Mouse (Mus musculus) cerebellum, adult 2 months (tissue): Measurements from ENCODE around the gene Mrpl43. TPM values are rescaled to one million over a fixed set of nuclear protein-coding genes. Genes with fewer than 3 reads are reported as not detected.

Experiments
- DNase-seq, 2 experiments: peaks; one replicate each; pipeline ENCODE4 v3.0.0; 2021
- H3K27ac ChIP-seq: fragments of 200-500 bp; 2 replicates; pipeline ENCODE4 v1.5.1; 2012; ENCODE audit warnings: low read length, control low read depth, inconsistent platforms; ENCODE audit not compliant: insufficient read depth
- H3K27me3 ChIP-seq: fragments of 200-500 bp; 2 replicates; pipeline ENCODE4 v1.6.1; 2012; ENCODE audit warnings: inconsistent platforms, mild to moderate bottlenecking, low read length, moderate library complexity; ENCODE audit not compliant: control insufficient read depth, insufficient read depth
- H3K4me1 ChIP-seq: fragments of 200-500 bp; 2 replicates; pipeline ENCODE4 v1.6.1; 2011; ENCODE audit warnings: low read length; ENCODE audit not compliant: control insufficient read depth, insufficient read depth
- H3K4me3 ChIP-seq: fragments of 200-500 bp; replicated peaks from 2 replicates; pipeline ENCODE3; 2011; ENCODE audit warnings: mild to moderate bottlenecking, low read depth, low read length, control low read depth; ENCODE audit not compliant: insufficient read depth
- CTCF ChIP-seq: fragments of 200-500 bp; IDR thresholded peaks from 2 replicates; pipeline ENCODE4 v1.5.1; 2011; ENCODE audit warnings: low read depth, mild to moderate bottlenecking, control low read depth, low read length, moderate library complexity, borderline replicate concordance; ENCODE audit not compliant: insufficient read depth
- POLR2A ChIP-seq: fragments of 200-500 bp; IDR thresholded peaks from 2 replicates; pipeline ENCODE4 v1.6.1; 2011; ENCODE audit warnings: low read length, control low read depth, borderline replicate concordance; ENCODE audit not compliant: insufficient read depth
- WGBS: fragments of 180-500 bp; shearing (Covaris S2); methylation state at CpG from one replicate; pipeline ENCODE4 v1.1.7; 2018; 5-methylcytosine and 5-hydroxymethylcytosine counted together
- polyA plus RNA-seq: library from polyadenylated mRNA; depleted of rRNA; stranded (reverse); fragments of >200 nt; gene quantifications from 2 replicates; pipeline ENCODE4 v1.2.3, GENCODE M21; 2012

The Mrpl43 gene
- polyA plus RNA-seq, 1 experiment = 88.3 TPM

DNA sequence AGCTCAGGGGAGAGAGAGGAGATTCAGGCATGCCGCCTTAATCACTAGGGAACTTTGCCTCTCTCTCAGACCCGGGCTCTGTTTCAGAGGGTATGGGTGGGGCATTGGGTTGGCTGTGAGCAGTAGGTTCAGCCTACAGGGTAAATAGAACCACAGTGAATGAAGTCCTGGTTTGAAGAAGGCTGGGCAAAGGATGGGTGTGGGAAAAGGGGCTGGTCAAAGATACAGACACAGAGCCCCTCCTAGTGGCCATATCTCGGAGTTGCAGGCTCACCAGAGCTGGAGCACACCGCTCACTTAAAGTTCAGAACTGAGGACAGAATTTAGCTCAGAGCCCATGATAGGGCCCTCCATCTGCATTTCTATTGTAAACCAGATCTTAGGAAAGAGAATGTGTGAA, 25.5 kb upstream of the Mrpl43 start:
- Histone ChIP-seq H3K27ac (no peak overlapping the region), H3K27me3 (no peaks in the 10 kb centered on the region), H3K4me3 (no peak overlapping the region), H3K4me1 (peaks cover 15% of the 10 kb centered on the region; the same call in 1 of the 2 replicates)
- 12% methylated on average over 4 of the region's 4 CpGs for WGBS
- TF ChIP-seq CTCF (peak; percentile 89), POLR2A (no peak)
- peak; percentile 79 to 84 for DNase-seq

DNA sequence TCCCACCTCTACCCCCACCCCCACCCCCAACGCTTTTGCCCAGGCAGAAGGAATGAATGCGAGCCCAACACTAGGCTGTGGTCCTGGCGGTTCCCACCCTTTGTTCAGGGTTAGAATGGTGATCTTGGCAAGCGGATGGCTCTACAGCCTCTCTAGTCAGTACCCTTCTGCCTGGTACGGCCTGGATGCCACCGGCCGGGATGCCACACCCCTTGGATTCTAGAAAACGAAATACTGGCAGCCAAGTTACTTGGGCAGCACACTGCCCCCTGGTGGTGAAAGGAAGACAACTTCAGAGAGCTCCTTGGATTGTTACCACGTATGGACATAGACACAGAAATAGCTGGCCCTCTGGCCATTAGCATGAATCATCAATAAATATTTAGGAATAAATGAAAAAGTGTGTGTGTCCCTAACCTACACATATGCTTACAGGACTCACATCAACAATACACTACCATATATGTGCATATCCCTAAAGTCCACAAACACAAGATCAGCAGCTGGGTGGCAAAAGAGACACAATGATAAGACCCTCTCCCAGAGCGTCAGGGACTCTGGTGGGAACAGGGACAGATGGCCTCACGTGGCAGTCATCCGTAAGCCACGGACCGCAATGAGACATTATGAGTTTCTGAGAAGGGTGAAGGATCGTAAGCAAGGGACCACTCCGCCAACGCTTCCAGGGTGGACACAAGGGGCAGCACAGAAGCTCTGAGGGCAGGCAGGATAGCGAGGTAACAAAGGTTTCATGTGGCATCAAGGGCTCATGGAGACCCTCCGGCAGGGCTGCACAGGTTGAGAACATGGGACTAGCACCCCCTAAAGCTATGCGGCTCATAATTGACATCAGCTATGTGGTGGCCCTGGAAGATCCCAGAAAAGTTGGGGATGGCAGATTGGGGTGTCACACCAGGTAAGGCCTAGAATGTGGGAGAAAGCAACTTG, 24.8 kb upstream of the Mrpl43 start:
- peak; percentile 83 to 87 for DNase-seq

GRCm38 (mm10) chr19:45030111-45030510, 23.9 kb upstream of the Mrpl43 start:
- Histone ChIP-seq H3K27ac (no peak overlapping the region), H3K4me1 (peaks cover 15% of the 10 kb centered on the region; the same call in 1 of the 2 replicates), H3K27me3 (no peaks in the 10 kb centered on the region), H3K4me3 (no peak overlapping the region)
- TF ChIP-seq POLR2A (no peak), CTCF (peak; percentile 77)
- peak; percentile 71 to 77 for DNase-seq
- 41% methylated on average over 8 of the region's 8 CpGs for WGBS

More for the DNA sequence above, 24.8 kb upstream of the Mrpl43 start:
- no peak overlapping the region for H3K4me3 ChIP-seq
- TF ChIP-seq POLR2A (no peak), CTCF (peak; percentile 84)
- 29% methylated on average over 20 of the region's 20 CpGs for WGBS
- H3K27me3 ChIP-seq = no peaks in the 10 kb centered on the region
- H3K27ac ChIP-seq = no peak overlapping the region
- peaks cover 15% of the 10 kb centered on the region; the same call in 1 of the 2 replicates for H3K4me1 ChIP-seq

- Histone ChIP-seq H3K4me1 (peaks cover 15% of the 10 kb centered on the region; the same call in 1 of the 2 replicates), H3K27me3 (no peaks in the 10 kb centered on the region), H3K27ac (no peak overlapping the region), H3K4me3 (no peak overlapping the region)
- no peak for TF ChIP-seq CTCF
- no peak for TF ChIP-seq POLR2A
- WGBS = 54% methylated on average over 9 of the region's 9 CpGs
- DNase-seq = no peak
Observed at GRCm38 (mm10) chr19:45029571-45029970, 23.3 kb upstream of the Mrpl43 start.

DNA sequence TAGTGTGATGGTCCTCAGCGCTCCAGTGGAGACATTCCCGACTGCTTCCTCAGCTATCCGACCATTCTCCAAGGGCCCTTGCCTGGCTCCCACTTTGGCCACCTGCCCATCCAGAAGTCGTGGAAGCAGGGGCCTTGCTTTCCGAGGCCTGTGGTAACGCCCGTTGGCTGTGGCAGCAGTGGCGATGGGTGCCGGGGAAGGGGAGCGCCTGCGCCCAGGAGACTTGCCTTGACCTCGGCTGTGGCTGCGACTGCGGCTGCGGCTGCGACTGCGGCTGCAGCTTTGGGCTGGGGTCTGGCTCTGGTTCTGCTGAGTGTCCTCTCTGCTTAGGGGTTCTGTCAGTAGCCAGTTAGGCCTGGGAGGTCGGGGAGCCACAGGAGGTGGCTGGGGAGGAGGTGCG, 22.5 kb upstream of the Mrpl43 start:
- TF ChIP-seq POLR2A = no peak
- no peak for TF ChIP-seq CTCF
- no peaks in the 10 kb centered on the region for H3K27me3 ChIP-seq
- peaks cover 18% of the 10 kb centered on the region for H3K4me1 ChIP-seq
- DNase-seq = no peak
- peak overlapping the region; percentile 24; the same call in 1 of the 2 replicates for H3K27ac ChIP-seq
- H3K4me3 ChIP-seq = no peak overlapping the region
- WGBS = 51% methylated on average over 19 of the region's 19 CpGs

- no peak for DNase-seq
- TF ChIP-seq POLR2A (no peak), CTCF (no peak)
- Histone ChIP-seq H3K27ac (peak overlapping the region; percentile 24; the same call in 1 of the 2 replicates), H3K4me3 (no peak overlapping the region), H3K4me1 (peaks cover 18% of the 10 kb centered on the region), H3K27me3 (no peaks in the 10 kb centered on the region)
- 85% methylated on average over 6 of the region's 6 CpGs for WGBS
Observed at GRCm38 (mm10) chr19:45027848-45028247, 21.6 kb upstream of the Mrpl43 start.

DNA sequence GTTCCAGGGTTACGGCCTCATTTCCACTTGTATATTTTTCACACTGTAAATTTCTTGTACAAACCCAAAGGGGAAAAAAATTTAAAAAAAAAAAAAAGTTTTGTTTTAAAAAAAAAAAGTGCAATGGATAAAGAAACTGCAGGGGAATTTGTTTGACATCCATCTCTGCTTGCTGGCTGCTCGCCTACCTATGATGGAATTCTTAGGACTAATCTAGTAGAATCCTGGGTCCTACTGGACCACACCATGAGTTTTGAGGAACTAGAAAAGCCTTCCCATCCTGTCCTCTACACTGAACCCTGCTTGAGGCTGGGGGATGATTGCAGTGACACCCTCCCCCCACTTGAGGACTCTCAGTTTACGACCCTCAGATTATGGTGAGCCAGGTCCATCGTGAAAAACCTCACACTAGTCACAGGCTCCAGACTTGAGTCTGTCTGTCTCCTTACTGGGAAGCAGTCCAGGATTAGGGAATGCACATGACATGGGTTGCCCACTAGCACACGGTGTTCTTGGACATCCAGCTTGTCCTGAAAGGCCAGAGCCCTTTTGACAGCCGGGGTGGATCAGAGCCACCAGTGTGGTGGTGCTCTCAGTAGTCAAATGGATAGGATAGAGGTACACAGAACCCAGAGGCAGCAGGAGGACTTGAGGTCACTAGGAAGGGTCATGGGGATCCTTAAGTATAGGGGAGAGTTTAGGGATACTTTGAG, 20.9 kb upstream of the Mrpl43 start:
- Histone ChIP-seq H3K27me3 (no peaks in the 10 kb centered on the region), H3K27ac (peak overlapping the region; percentile 24; the same call in 1 of the 2 replicates), H3K4me1 (peaks cover 14% of the 10 kb centered on the region), H3K4me3 (no peak overlapping the region)
- DNase-seq = no peak
- TF ChIP-seq CTCF (no peak), POLR2A (no peak)
- 58% methylated on average over 6 of the region's 6 CpGs for WGBS
